Mouse (Mus musculus) spleen, adult 2 months (tissue): ENCODE data around the gene Smim22.

ENCODE experiments used
- CTCF ChIP-seq: fragments of 200-500 bp; IDR thresholded peaks from 2 replicates; pipeline ENCODE4 v1.5.1; 2011; ENCODE audit warnings: mild to moderate bottlenecking, inconsistent platforms; ENCODE audit not compliant: insufficient read depth, insufficient read length, insufficient replicate concordance; ENCODE audit errors: extremely low read depth
- POLR2A ChIP-seq: fragments of 200-500 bp; IDR thresholded peaks from 2 replicates; pipeline ENCODE4 v1.6.1; 2011; ENCODE audit warnings: low read depth, low read length, inconsistent platforms

- TF ChIP-seq CTCF = no peak
- no peak for TF ChIP-seq POLR2A
Observed at GRCm38 (mm10) chr16:4984717-4985116, 22.4 kb upstream of the Smim22 start.
